Mouse (Mus musculus) T-helper 17 cell (primary cell): ENCODE results near the gene Shbg.

Experiments
- in situ Hi-C, 2 experiments: fragments of 300-600 bp; cut with MboI, MseI; formaldehyde crosslinking; loops; 1 replicate in 1 of 2; 2 replicates in 1 of 2; pipeline ENCODE4 v1.15.1; 2025; ENCODE audit warnings: high pct_unique_total_duplicates in 2 of 2

Shbg gene

DNA sequence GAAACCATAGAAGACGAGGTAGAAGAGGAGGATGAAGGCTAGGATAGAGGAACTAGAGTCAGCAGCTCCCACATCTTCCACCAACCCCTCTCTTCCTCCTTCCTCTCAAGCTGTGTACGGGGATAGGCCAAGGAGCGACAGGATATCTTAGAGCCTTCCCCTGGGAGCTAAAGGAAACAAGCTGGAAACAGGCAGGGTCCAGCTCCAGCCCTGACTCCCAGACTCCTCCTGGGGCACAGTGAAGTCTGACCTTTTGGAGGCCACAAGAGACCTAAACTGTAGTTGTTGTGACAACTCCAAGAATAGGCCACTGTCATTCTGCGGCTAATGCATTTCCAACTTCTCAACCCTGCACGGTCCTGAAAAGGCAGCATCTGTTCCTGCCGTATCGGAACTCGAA lies 14.2 kb downstream of the Shbg start:
- in situ Hi-C loops = loop anchor here in 1 of 2 experiments (10.0 kb wide), 1 partner anchor 901 kb away; the partner anchor contains the start of gene Tm4sf5

DNA sequence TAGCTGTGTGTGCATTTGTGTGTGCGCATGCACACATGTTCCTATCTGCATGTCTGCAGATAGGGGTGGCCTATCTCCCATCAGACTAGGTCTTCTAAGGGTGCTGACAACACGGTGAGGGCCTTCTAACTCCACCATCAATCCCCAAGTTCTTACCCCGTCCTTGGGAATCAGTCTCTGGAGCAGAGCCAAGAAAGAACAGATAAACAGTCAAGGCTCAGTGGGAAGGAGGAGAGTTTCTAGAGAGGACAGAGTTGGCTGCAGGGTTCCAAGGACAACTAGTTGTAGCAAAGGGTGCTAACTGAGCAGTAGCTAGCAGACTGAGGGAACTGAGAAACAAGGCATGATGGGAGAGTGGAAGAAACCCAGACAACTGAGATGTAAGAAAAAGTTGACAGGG lies 15.9 kb downstream of the Shbg start:
- in situ Hi-C loops = loop anchor here in 1 of 2 experiments (10.0 kb wide), 1 partner anchor 903 kb away; the partner anchor contains the start of gene Tm4sf5

- in situ Hi-C loops = loop anchor here in 1 of 2 experiments (10.0 kb wide), 1 partner anchor 905 kb away; the partner anchor contains the start of gene Tm4sf5
Measured at GRCm38 (mm10) chr11:69600098-69600497, 17.6 kb downstream of the Shbg start.

GRCm38 (mm10) chr11:69599436-69599835 lies 18.3 kb downstream of the Shbg start:
- in situ Hi-C loops = no loop called here

- in situ Hi-C loops = no loop called here
Measured at GRCm38 (mm10) chr11:69594853-69595252, 22.9 kb downstream of the Shbg start.

GRCm38 (mm10) chr11:69592799-69593198 lies 24.9 kb downstream of the Shbg start:
- in situ Hi-C loops = no loop called here

GRCm38 (mm10) chr11:69591899-69592637 lies 25.6 kb downstream of the Shbg start:
- in situ Hi-C loops = no loop called here

DNA sequence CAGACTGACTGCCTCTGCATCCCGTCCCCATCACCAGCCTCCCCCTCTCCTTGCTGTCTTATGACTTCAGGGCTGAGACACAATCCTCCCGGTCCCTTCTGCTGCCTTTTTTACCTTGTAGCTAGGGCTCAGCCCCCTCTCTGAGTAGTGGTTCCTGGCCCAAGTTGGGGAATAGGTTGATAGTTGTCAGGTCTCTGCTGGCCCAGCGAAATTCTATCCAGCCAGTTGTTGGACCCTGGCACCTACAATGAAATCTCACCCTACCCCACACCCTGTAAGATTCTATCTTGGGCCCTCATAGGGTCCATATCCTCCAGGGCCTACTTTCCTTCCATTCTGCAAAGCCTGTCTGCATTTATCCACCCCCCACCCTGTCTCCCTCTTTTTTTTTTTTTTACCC lies 26.3 kb downstream of the Shbg start:
- in situ Hi-C loops = no loop called here

DNA sequence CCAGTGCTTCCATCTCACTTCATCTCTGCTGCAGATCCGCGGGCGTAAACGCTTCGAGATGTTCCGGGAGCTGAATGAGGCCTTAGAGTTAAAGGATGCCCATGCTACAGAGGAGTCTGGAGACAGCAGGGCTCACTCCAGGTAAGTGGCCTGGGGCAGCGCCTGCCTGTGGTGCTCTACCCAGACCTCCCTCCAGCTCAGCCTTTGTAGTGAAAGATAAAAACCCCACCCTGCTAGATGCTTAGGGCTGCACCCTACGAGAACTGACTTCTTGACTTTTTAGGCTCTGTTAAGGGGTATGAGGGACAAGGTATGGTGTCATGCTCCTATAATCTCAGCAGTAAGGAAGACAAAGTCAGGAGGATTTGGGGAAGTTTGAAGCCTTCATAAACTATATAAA lies 27.1 kb downstream of the Shbg start:
- in situ Hi-C loops = no loop called here

DNA sequence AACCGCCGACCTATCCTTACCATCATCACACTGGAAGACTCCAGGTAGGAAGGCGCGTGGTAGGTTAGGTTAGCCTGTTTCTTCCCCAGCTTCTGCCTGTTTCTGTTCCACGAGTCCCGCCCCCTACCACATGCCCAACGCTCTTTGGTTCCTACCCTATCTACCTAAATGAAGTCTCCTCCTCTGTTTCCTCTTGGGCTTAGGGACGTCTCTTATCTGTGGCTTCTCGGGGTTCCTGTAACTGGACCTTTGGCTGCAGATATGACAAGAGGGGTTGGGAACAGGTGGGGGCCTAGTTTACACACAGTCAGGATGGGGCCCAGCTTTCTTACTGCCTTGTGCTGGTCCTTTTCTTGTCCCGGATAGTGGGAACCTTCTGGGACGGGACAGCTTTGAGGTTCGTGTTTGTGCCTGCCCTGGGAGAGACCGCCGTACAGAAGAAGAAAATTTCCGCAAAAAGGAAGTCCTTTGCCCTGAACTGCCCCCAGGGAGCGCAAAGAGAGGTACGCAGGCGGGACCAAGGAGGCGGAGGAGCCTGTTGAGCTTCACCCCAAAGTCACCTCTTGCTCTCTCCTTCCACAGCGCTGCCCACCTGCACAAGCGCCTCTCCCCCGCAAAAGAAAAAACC lies 28.4 kb downstream of the Shbg start:
- in situ Hi-C loops = no loop called here

DNA sequence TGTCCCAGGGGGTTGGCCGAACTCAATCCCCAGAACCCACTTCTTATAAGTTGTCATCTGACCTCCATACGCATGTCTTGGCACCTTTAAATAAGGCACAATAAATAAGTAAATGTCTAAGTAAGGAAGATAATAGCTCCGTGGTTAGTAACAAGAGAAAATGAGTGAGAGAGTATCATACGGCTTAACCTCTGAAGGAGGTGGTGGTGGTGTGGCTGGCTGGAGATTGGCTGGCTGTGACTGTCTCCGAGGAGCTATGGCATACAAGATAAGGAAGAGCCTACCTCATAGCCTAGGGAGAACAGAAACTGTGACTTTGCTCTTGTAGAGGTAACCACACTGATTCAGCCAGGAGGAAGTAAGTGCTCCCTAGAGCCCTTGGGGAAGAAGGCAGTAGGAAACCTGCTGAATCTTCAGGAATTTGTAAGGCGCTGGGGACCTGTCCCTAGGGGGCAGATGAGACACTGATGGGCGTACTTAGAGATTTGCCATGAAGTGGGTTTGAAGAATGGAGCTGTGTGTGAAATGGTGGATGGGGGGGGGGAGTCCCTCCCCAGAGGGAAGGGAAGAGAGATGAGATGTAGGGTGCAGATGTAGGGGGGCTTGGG lies 31.9 kb downstream of the Shbg start:
- in situ Hi-C loops = no loop called here

- in situ Hi-C loops = no loop called here
Measured at GRCm38 (mm10) chr11:69584937-69585336, 32.8 kb downstream of the Shbg start.

- in situ Hi-C loops = no loop called here
Measured at GRCm38 (mm10) chr11:69584008-69584407, 33.7 kb downstream of the Shbg start.

GRCm38 (mm10) chr11:69582230-69582805 lies 35.4 kb downstream of the Shbg start:
- in situ Hi-C loops = no loop called here

- in situ Hi-C loops = no loop called here
Measured at GRCm38 (mm10) chr11:69581814-69582213, 35.9 kb downstream of the Shbg start.

DNA sequence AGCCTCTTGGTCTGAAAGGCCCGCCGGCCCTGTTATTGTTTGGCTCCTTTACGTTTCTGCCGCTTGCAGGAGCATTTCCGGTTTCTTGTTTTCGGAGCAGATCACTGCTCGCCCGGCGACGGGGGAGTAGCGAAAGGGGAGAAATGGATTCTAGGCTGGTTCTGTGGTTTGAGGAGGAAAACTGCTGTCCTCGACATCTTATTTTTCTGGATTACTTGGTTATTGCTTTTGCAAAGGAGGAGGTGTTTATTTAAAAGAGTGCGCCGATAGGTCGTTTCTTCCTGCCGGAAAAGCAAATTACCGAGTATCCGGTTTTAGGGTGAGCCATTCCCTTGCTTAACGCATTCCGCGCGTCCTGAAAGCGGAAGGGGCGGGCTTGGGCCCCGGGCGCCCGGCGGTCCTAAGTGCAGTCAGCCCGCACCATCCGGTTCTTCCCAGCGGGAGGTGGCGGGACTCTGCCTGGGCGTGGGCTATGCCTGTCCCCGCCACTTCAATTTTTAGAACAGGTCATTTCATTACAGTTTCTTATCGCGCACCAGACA lies 36.5 kb downstream of the Shbg start:
- in situ Hi-C loops = no loop called here

DNA sequence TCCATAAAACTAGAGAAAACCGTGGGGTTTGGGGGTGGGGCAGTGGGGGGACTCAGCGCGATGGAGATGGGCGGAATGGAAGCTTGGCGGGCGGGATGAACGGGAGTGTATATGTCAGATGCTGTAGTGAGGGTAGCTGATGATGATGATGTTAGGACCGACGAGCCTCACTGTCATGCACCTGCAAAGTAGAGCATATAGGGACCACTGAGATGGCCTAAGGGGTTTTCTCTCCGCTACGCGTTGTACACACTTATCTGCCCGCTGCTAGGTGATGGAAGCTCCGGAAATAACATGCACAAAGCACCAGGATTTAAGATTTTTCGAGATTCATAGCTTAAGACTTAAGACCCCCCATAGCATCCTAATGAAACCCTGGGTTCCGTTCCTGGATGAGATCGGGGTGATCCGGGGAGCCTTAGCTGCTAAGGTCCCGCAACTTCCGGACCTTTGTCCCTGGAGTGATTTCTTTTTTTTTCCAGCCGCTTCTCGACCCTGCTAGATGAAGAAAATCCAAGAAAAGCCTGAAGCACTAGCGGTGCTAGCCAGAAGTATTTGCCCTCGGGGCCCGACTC lies 37.0 kb downstream of the Shbg start:
- in situ Hi-C loops = no loop called here

GRCm38 (mm10) chr11:69580091-69580514 lies 37.6 kb downstream of the Shbg start, which contains the start of the genes Wrap53 and Trp53:
TSS of gene Wrap53 (minus strand) at chr11:69580255.
TSS of gene Trp53 (plus strand) at chr11:69580359.
- in situ Hi-C loops = no loop called here

- in situ Hi-C loops = no loop called here
Measured at GRCm38 (mm10) chr11:69579128-69580017, 38.3 kb downstream of the Shbg start.

DNA sequence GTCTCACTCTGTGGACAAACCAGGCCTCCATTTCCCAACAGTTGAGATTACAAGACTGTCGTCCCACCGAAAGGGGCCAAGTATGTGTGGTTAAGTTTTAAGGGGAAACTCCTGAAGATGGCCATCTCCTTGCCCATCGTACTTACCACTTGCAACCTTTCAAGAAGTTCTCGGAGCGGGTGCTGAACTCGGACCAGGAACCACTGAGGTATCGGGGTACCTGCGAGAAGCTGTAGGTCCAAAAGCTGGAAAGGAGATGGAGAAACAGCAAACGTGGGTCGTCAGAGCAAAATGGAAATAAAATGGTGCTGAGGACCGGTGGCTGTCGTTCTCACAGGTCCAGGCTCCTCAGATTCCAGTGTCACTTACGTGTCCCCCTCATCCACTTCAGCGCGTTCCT lies 39.4 kb downstream of the Shbg start:
- in situ Hi-C loops = no loop called here
